ENCODE assay signal across 20 mouse cellular contexts in the genomic region with DNA sequence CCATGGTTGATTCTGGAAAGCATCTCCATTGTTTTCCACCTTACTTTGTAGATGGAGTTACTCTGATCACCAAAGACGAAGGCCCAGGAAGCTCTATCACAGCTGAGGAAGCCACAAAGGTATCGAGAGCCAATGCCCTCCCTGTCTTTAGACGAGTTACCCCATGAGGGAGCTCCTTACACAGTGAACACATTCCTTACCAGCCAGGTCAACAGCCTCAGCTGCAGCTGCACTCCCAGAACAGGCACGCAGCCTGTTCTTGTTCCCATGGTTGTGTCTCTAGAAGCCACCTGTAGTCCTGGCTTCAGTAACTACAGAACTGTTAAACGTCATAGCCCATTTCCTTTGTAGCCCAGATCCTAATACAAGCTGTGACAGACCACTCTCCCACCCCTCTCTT.
A peak's percentile ranks its signal among the peaks of the same experiment; 100 is the strongest.
DNase-seq lines count a peak whose midpoint lies in the region; ATAC-seq and TF ChIP-seq lines count a peak whose summit lies in the region.
"Had no signal": no experiment of that assay in that cellular context is flagged by ENCODE, and none has a peak within 500 bp of the region (broad histone marks: within the 10 kb centered on the region; RNA-seq: fewer than 3 reads in every experiment).

No protein-coding gene starts in this region.

- DNase-seq in limb, embryonic 10.5 days (ENCODE audit: low spot score), result no peak
- DNase-seq in ZHBTc4 (ENCODE audit: low read depth, low spot score), result peak; percentile 39
- peak; percentile 63 for DNase-seq in lung, postnatal 0 days (ENCODE audit: low spot score)
- no peak for DNase-seq in left cerebral cortex, adult 18-20 months (ENCODE audit: low spot score in 2 of 2)
- DNase-seq: adrenal gland, postnatal 25 days; gastrocnemius, postnatal 10 days; kidney, adult 11 months; kidney, postnatal 14 days; right cerebral cortex, postnatal 14 days; thymus, adult 2 months had no signal

- TF ChIP-seq CTCF in lung, postnatal 0 days (IDR thresholded peaks at IDR 0.05), result peak; percentile 32; the same call in 1 of the 2 replicates

- H3K9ac ChIP-seq in forebrain, embryonic 16.5 days (replicated peaks; ENCODE audit: low read depth, low read length), result no peak overlapping the region
- no peak overlapping the region for H3K9ac ChIP-seq in forebrain, embryonic 15.5 days (replicated peaks)
- no peak overlapping the region for H3K9ac ChIP-seq in limb, embryonic 12.5 days (replicated peaks)
- no peak overlapping the region for H3K9ac ChIP-seq in lung, postnatal 0 days (replicated peaks; ENCODE audit: low read depth)
- H3K9ac ChIP-seq: forebrain, embryonic 13.5 days; limb, embryonic 15.5 days; liver, embryonic 14.5 days had no signal

- H3K27me3 ChIP-seq in forebrain, embryonic 16.5 days (replicated peaks; ENCODE audit: control insufficient read depth, insufficient read depth, low read length), result no peaks in the 10 kb centered on the region
- no peaks in the 10 kb centered on the region for H3K27me3 ChIP-seq in forebrain, embryonic 15.5 days
- H3K27me3 ChIP-seq in limb, embryonic 12.5 days, result no peaks in the 10 kb centered on the region
- H3K27me3 ChIP-seq in limb, embryonic 10.5 days (ENCODE audit: low read depth, poor library complexity, severe bottlenecking), result no peaks in the 10 kb centered on the region
- no peaks in the 10 kb centered on the region for H3K27me3 ChIP-seq in lung, postnatal 0 days (replicated peaks; ENCODE audit: insufficient read depth, low read length)
- H3K27me3 ChIP-seq: forebrain, embryonic 13.5 days; limb, embryonic 15.5 days had no signal

- WGBS in forebrain, embryonic 16.5 days, result 84% methylated on average over 5 of the region's 5 CpGs
- 76% methylated on average over 5 of the region's 5 CpGs for WGBS in forebrain, embryonic 15.5 days
- 69% methylated on average over 5 of the region's 5 CpGs for WGBS in limb, embryonic 12.5 days
- WGBS in limb, embryonic 10.5 days, result 90% methylated on average over 5 of the region's 5 CpGs
- 62% methylated on average over 5 of the region's 5 CpGs for WGBS in lung, postnatal 0 days

- H3K27ac ChIP-seq in forebrain, embryonic 16.5 days (ENCODE audit: low read length), result no peak overlapping the region
- H3K27ac ChIP-seq in forebrain, embryonic 15.5 days (replicated peaks), result no peak overlapping the region
- H3K27ac ChIP-seq in limb, embryonic 12.5 days, result peak overlapping the region; percentile 62
- no peak overlapping the region for H3K27ac ChIP-seq in limb, embryonic 10.5 days
- peak overlapping the region; percentile 52; the same call in 1 of the 2 replicates for H3K27ac ChIP-seq in lung, postnatal 0 days (ENCODE audit: low read length)
- H3K27ac ChIP-seq: forebrain, embryonic 13.5 days; limb, embryonic 15.5 days; liver, embryonic 14.5 days; stomach, postnatal 0 days had no signal

- no peaks in the 10 kb centered on the region; the same call in 1 of the 2 replicates for H3K4me1 ChIP-seq in forebrain, embryonic 16.5 days (replicated peaks; ENCODE audit: control insufficient read depth, insufficient read depth, low read length)
- peaks cover 6% of the 10 kb centered on the region; the same call in 1 of the 2 replicates for H3K4me1 ChIP-seq in forebrain, embryonic 15.5 days
- H3K4me1 ChIP-seq in limb, embryonic 12.5 days (replicated peaks), result no peaks in the 10 kb centered on the region
- no peaks in the 10 kb centered on the region for H3K4me1 ChIP-seq in limb, embryonic 10.5 days
- H3K4me1 ChIP-seq in lung, postnatal 0 days (ENCODE audit: insufficient read depth, low read depth, low read length), result no peaks in the 10 kb centered on the region
- H3K4me1 ChIP-seq: limb, embryonic 15.5 days had no signal

- ATAC-seq in forebrain, embryonic 16.5 days, result 0 out of 2 replicates have a peak, but pooled peaks have one; percentile 57
- no peak for ATAC-seq in forebrain, embryonic 15.5 days (replicated peaks)
- no peak; the same call in 1 of the 2 replicates for ATAC-seq in limb, embryonic 12.5 days (ENCODE audit: insufficient number of reproducible peaks, insufficient read depth, low FRiP score, low TSS enrichment, low read depth)
- ATAC-seq in lung, postnatal 0 days, result peak; percentile 89
- ATAC-seq: CD4-positive, CD25-positive, alpha-beta regulatory T cell, adult 4 months; forebrain, embryonic 13.5 days; midbrain, embryonic 16.5 days had no signal

- H3K36me3 ChIP-seq in forebrain, embryonic 16.5 days (ENCODE audit: control insufficient read depth, insufficient read depth), result no peaks in the 10 kb centered on the region; the same call in 1 of the 2 replicates
- peaks cover 3% of the 10 kb centered on the region; the same call in 1 of the 2 replicates for H3K36me3 ChIP-seq in forebrain, embryonic 15.5 days
- H3K36me3 ChIP-seq in limb, embryonic 12.5 days, result peaks cover 67% of the 10 kb centered on the region
- H3K36me3 ChIP-seq in limb, embryonic 10.5 days, result peaks cover 65% of the 10 kb centered on the region
- H3K36me3 ChIP-seq in lung, postnatal 0 days (ENCODE audit: insufficient read depth, low read length), result no peaks in the 10 kb centered on the region

- TF ChIP-seq EP300 in lung, postnatal 0 days (IDR thresholded peaks at IDR 0.05), result no peak

- no peak overlapping the region for H3K4me3 ChIP-seq in forebrain, embryonic 16.5 days (replicated peaks; ENCODE audit: low read length)
- H3K4me3 ChIP-seq in forebrain, embryonic 15.5 days, result no peak overlapping the region
- H3K4me3 ChIP-seq in limb, embryonic 12.5 days (replicated peaks), result no peak overlapping the region
- H3K4me3 ChIP-seq in limb, embryonic 10.5 days, result no peak overlapping the region
- no peak overlapping the region for H3K4me3 ChIP-seq in lung, postnatal 0 days (ENCODE audit: low read depth, low read length)
- H3K4me3 ChIP-seq: forebrain, embryonic 13.5 days; limb, embryonic 15.5 days had no signal

- no peaks in the 10 kb centered on the region for H3K9me3 ChIP-seq in forebrain, embryonic 16.5 days (ENCODE audit: control insufficient read depth, low read length)
- no peaks in the 10 kb centered on the region for H3K9me3 ChIP-seq in forebrain, embryonic 15.5 days
- H3K9me3 ChIP-seq in limb, embryonic 12.5 days, result no peaks in the 10 kb centered on the region
- no peaks in the 10 kb centered on the region for H3K9me3 ChIP-seq in limb, embryonic 10.5 days (replicated peaks)
- no peaks in the 10 kb centered on the region for H3K9me3 ChIP-seq in lung, postnatal 0 days (ENCODE audit: low read length)
- H3K9me3 ChIP-seq: forebrain, embryonic 13.5 days; limb, embryonic 15.5 days had no signal

- H3K4me2 ChIP-seq in forebrain, embryonic 16.5 days (ENCODE audit: low read length), result no peak overlapping the region
- no peak overlapping the region for H3K4me2 ChIP-seq in forebrain, embryonic 15.5 days (replicated peaks)
- no peak overlapping the region for H3K4me2 ChIP-seq in limb, embryonic 12.5 days
- H3K4me2 ChIP-seq in lung, postnatal 0 days (replicated peaks; ENCODE audit: low read depth, low read length), result no peak overlapping the region
- H3K4me2 ChIP-seq: forebrain, embryonic 13.5 days; heart, embryonic 11.5 days; limb, embryonic 15.5 days had no signal

Comparison
In these comparisons a context has a peak if more than half of its experiments do, and no peak if none do; other contexts are left out.
1. ATAC-seq: peak in forebrain, embryonic 16.5 days (single experiment) and lung, postnatal 0 days (single experiment); none in forebrain, embryonic 15.5 days (single experiment) and limb, embryonic 12.5 days (single experiment).
2. H3K27ac ChIP-seq: peak in limb, embryonic 12.5 days (single experiment) and lung, postnatal 0 days (single experiment); none in forebrain, embryonic 16.5 days (single experiment), forebrain, embryonic 15.5 days (single experiment) and limb, embryonic 10.5 days (single experiment).
3. DNase-seq: peak in ZHBTc4 (single experiment) and lung, postnatal 0 days (single experiment); none in limb, embryonic 10.5 days (single experiment) and left cerebral cortex, adult 18-20 months (0 of 2).